Mouse (Mus musculus): ENCODE results near the gene Satb2. TPM values are rescaled to one million over a fixed set of nuclear protein-coding genes. Genes with fewer than 3 reads are reported as not detected.

Satb2 gene
- polyA plus RNA-seq, 1 experiment from 2014 or later, result 1.9 TPM

DNA sequence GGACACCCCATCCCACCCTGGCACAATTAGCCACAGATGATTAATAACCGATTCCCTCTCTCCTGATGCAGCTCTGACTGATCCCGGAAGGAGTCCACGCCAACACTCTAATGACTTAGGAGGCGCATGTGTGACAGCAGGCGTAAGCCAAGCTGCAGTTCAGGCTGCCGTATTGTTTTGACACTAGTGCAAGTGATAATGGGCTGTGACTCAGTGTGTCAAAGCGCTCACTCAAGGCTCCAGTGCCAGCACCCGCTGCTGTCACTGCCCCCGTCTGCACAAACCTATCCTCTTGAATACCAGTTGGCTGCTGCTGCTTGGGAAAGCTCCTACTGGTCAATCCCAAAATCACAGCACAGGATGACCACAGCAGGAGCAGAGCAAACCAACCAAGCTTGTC lies 49.7 kb downstream of the Satb2 start:
- no peaks in the 10 kb centered on the region for H3K4me1 ChIP-seq (replicated peaks)
- no peak for ATAC-seq (ENCODE audit: insufficient number of reproducible peaks, insufficient read depth, low FRiP score, low TSS enrichment, low read depth)
- H3K36me3 ChIP-seq, result no peaks in the 10 kb centered on the region
- peaks cover 6% of the 10 kb centered on the region; the same call in 1 of the 2 replicates for H3K27me3 ChIP-seq
- no peak overlapping the region for H3K4me2 ChIP-seq
- no peak overlapping the region for H3K4me3 ChIP-seq (replicated peaks)
- no peak overlapping the region for H3K27ac ChIP-seq
- 61% methylated on average over 9 of the region's 9 CpGs for WGBS
- H3K9me3 ChIP-seq, result no peaks in the 10 kb centered on the region
- no peak overlapping the region for H3K9ac ChIP-seq (replicated peaks)

DNA sequence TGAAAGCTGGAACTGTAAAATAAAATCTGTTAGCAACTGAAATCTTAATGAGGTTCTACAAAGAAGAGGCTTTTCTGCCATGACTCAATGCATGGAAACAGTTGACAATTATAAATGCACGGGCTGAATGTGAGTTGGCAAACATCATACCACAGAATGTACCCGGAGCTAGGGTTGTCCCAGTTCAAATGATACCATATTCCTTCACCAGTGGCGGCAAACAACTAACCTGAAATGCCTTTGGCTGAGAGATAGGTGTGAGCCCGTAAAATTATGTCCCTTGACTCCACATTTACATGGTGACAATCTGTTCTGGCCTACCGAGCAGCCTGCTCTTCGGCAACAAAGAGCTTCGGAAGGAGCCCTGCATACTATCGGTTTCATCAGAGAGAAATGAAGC lies 58.0 kb downstream of the Satb2 start:
- Histone ChIP-seq H3K27me3 (no peaks in the 10 kb centered on the region), H3K4me3 (replicated peaks) (no peak overlapping the region), H3K9ac (replicated peaks) (no peak overlapping the region), H3K36me3 (no peaks in the 10 kb centered on the region), H3K9me3 (no peaks in the 10 kb centered on the region), H3K4me2 (no peak overlapping the region), H3K4me1 (replicated peaks) (no peaks in the 10 kb centered on the region), H3K27ac (no peak overlapping the region)
- ATAC-seq (ENCODE audit: insufficient number of reproducible peaks, insufficient read depth, low FRiP score, low TSS enrichment, low read depth), result no peak
- 86% methylated on average over 8 of the region's 8 CpGs for WGBS

DNA sequence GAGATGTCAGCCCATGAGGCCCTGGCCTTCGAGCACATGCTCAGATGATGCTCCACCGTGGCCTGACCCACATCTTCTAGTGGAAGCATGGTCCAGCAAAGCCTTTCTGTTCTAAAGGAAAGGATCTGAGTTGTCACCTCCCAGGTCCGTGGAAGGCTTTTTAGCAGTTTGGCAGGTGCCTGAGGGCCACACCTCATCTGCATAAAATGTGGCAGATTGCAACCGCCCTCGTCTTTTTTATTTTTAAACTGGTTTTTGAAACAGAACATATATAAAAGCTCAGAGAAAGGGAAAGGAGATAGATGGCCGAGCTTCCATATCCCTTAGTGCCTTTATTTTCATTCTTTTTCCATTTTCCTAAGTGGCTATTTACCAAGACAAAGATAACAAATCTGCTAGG lies 64.2 kb downstream of the Satb2 start:
- Histone ChIP-seq H3K4me2 (no peak overlapping the region), H3K4me3 (replicated peaks) (no peak overlapping the region), H3K27me3 (no peaks in the 10 kb centered on the region), H3K27ac (no peak overlapping the region), H3K9ac (replicated peaks) (no peak overlapping the region), H3K4me1 (replicated peaks) (no peaks in the 10 kb centered on the region), H3K9me3 (no peaks in the 10 kb centered on the region), H3K36me3 (no peaks in the 10 kb centered on the region)
- no peak for ATAC-seq (ENCODE audit: insufficient number of reproducible peaks, insufficient read depth, low FRiP score, low TSS enrichment, low read depth)
- 88% methylated on average over 6 of the region's 6 CpGs for WGBS

DNA sequence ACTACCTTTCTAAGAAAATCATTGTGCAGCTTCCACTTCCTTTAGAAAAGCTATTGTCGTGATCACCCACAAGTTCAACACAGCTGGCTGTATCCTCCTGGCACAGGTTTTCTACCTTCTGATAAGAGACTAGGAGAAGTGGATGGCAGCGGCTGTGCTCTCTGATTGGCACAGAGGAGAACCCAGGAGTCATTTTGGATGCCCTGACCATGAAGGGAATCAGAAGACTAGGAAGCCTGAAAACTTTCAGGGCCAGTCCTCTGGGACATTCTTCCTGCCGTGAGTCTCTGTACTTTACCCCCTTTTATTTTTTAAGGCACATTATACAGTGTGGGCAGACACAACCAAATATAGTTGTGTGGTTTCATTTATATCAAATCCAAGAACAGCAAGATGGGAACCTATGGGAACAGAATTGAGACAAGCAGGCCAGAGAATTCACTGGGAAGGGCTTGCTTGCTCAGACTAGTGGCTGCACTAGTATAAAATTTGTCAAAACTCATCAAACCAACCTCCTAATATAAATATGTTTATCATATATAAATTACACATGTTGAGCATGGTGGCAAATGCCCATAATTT lies 77.7 kb downstream of the Satb2 start:
- no peaks in the 10 kb centered on the region for H3K36me3 ChIP-seq
- H3K4me3 ChIP-seq (replicated peaks), result no peak overlapping the region
- no peak overlapping the region for H3K4me2 ChIP-seq
- no peaks in the 10 kb centered on the region for H3K9me3 ChIP-seq
- no peak overlapping the region for H3K27ac ChIP-seq
- peaks cover 7% of the 10 kb centered on the region; the same call in 1 of the 2 replicates for H3K4me1 ChIP-seq (replicated peaks)
- no peak overlapping the region for H3K9ac ChIP-seq (replicated peaks)
- WGBS, result 75% methylated on average over 3 of the region's 3 CpGs
- no peaks in the 10 kb centered on the region for H3K27me3 ChIP-seq
- ATAC-seq (ENCODE audit: insufficient number of reproducible peaks, insufficient read depth, low FRiP score, low TSS enrichment, low read depth), result no peak

DNA sequence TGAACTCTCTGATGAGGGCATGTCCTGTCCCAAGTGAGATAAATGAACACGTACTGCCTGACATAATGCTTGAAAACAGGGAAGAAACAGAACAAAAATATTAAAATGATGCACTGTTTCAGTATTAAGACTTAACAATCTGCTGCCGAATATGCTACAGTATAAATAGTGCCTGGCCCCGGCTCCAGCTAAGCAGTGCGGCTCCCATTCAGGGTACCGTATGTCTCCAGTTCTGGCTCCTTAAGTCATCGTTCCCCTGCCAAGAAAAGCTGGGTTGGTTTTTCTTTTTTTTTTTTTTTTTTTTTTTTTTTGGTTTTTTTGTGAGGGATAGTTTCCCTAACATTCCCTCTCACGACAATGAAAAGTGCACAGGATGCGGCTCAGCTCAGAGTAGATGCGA lies 78.3 kb downstream of the Satb2 start:
- Histone ChIP-seq H3K4me3 (replicated peaks) (no peak overlapping the region), H3K36me3 (no peaks in the 10 kb centered on the region), H3K4me2 (no peak overlapping the region), H3K9ac (replicated peaks) (no peak overlapping the region), H3K27ac (no peak overlapping the region), H3K9me3 (no peaks in the 10 kb centered on the region), H3K27me3 (no peaks in the 10 kb centered on the region), H3K4me1 (replicated peaks) (peaks cover 7% of the 10 kb centered on the region; the same call in 1 of the 2 replicates)
- ATAC-seq (ENCODE audit: insufficient number of reproducible peaks, insufficient read depth, low FRiP score, low TSS enrichment, low read depth), result no peak
- 85% methylated on average over 9 of the region's 9 CpGs for whole genome bisulfite sequencing

DNA sequence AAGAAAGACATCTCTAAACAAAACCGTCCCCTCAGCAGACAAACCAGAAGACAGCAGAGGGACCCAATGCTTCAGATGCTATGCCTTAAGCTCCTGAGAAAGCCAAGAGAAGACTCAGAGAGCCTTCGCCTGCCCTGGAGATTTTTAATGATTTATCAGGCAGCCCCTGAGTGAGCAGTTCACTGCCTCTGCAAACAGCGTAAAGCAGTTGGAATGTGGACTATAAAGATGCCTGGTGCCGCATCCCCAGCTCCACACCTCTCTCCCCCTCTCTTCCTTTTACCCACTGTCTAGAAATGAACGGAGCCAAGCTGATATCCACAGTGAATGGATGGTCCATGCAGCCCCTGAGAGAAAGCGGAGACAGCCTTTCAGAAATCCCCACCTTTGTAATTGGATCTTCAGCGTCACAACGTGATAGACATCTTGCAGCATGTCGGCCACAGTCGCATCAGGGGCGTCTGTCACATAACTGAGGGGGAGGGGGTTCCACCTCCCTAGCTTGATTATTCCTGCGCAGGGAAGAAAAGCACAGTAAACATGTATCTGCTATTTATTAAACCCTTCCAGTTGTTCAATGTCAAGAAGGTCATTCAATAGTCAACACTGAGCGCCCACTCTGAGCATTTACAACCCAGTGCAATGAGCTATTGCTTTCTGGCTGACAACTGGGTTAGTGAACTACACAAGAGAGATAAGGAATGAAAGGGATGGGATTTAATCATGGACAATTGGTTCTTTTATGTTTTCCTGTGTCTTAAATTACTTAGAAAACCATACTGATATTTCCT lies 79.6 kb downstream of the Satb2 start:
- H3K4me2 ChIP-seq, result no peak overlapping the region
- WGBS, result 25% methylated on average over 13 of the region's 13 CpGs
- H3K9me3 ChIP-seq, result no peaks in the 10 kb centered on the region
- peaks cover 7% of the 10 kb centered on the region; the same call in 1 of the 2 replicates for H3K4me1 ChIP-seq (replicated peaks)
- no peak overlapping the region for H3K27ac ChIP-seq
- no peak overlapping the region for H3K4me3 ChIP-seq (replicated peaks)
- no peaks in the 10 kb centered on the region for H3K27me3 ChIP-seq
- no peak overlapping the region for H3K9ac ChIP-seq (replicated peaks)
- no peaks in the 10 kb centered on the region for H3K36me3 ChIP-seq
- ATAC-seq (ENCODE audit: insufficient number of reproducible peaks, insufficient read depth, low FRiP score, low TSS enrichment, low read depth), result no peak

DNA sequence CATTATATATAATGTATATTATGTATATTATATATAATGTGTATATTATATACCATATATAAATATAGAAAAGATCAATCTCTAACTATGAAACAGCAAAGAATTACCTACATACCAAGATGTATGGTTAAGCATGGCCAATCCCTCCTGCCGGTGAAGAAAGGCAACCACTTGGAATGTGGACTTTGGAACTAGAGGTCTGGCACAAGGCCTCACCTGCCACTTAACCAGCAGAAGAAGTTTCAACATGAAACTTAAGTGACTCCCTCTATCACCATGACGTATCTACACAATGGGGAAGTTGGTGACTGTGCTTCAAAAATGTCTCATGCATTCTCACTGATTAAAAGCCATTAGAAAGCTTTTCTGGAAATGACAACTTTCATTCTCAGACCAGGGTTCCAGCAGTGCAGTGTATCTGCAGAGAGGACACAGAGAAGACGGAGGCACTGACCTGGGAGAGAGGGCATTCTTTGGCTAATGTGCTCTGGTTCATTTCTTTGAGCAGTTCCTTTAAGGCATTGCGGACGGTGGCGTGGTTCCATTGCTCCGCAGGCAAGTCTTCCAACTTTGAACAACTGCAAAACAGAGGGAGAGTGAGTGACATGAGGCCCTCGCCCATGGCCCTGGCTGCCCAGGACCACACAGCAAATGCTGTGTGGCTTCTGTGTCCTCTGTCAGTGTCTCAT lies 80.8 kb downstream of the Satb2 start:
- 89% methylated on average over 8 of the region's 8 CpGs for WGBS

DNA sequence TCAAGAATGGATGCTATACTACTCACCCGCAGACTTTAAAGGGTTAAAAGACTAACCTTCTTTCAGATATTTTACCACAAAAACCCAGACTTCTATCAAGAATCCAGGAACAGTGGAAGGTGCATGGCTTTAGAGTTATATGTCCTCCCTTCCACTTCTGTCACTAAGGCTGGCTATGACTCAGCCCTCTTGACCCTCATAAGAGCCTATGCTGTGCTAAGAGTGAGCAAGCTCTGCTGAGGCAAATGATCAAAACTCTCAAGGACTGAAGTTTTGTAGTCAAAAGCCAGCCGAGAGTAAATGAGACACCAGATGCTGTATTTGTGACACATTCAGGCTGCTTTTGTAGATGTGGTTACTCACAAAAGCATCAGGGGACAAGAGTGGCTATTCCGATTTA lies 81.8 kb downstream of the Satb2 start:
- Histone ChIP-seq H3K9me3 (no peaks in the 10 kb centered on the region), H3K4me3 (replicated peaks) (no peak overlapping the region), H3K27ac (no peak overlapping the region), H3K4me1 (replicated peaks) (peaks cover 7% of the 10 kb centered on the region; the same call in 1 of the 2 replicates), H3K36me3 (no peaks in the 10 kb centered on the region), H3K9ac (replicated peaks) (no peak overlapping the region), H3K4me2 (no peak overlapping the region), H3K27me3 (no peaks in the 10 kb centered on the region)
- ATAC-seq (ENCODE audit: insufficient number of reproducible peaks, insufficient read depth, low FRiP score, low TSS enrichment, low read depth), result no peak
- WGBS, result 84% methylated on average over 3 of the region's 3 CpGs

More for the DNA sequence above, 80.8 kb downstream of the Satb2 start:
- Histone ChIP-seq H3K27me3 (no peaks in the 10 kb centered on the region), H3K4me1 (replicated peaks) (peaks cover 7% of the 10 kb centered on the region; the same call in 1 of the 2 replicates), H3K4me3 (replicated peaks) (no peak overlapping the region), H3K27ac (no peak overlapping the region), H3K9me3 (no peaks in the 10 kb centered on the region), H3K4me2 (no peak overlapping the region), H3K9ac (replicated peaks) (no peak overlapping the region), H3K36me3 (no peaks in the 10 kb centered on the region)
- no peak for ATAC-seq (ENCODE audit: insufficient number of reproducible peaks, insufficient read depth, low FRiP score, low TSS enrichment, low read depth)

DNA sequence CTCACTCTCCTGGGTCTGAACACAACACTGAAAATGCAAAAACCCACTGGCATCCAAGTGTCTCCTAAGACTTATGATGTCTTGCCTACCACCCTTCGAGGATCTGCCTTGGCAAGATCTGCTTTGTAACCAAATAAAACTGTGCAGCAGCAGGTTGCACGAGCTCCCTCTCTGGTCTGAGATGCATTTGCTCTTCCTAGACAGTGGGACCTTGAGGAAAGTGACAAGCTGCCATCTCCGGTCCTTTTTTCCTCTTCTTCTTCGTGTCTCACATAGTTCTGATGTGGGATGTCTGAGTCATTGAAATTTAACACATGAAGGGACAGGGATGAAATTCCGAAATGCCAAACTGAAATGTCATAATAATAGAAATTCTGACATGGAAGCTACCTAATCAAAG lies 85.7 kb downstream of the Satb2 start:
- Histone ChIP-seq H3K4me1 (replicated peaks) (0 out of 2 replicates have a peak, but pooled peaks cover 2% of the 10 kb centered on the region), H3K9ac (replicated peaks) (no peak overlapping the region), H3K4me3 (replicated peaks) (no peak overlapping the region), H3K9me3 (no peaks in the 10 kb centered on the region), H3K27me3 (no peaks in the 10 kb centered on the region), H3K27ac (no peak overlapping the region), H3K4me2 (no peak overlapping the region), H3K36me3 (no peaks in the 10 kb centered on the region)
- ATAC-seq (ENCODE audit: insufficient number of reproducible peaks, insufficient read depth, low FRiP score, low TSS enrichment, low read depth), result no peak
- WGBS, result 87% methylated on average over 5 of the region's 5 CpGs

DNA sequence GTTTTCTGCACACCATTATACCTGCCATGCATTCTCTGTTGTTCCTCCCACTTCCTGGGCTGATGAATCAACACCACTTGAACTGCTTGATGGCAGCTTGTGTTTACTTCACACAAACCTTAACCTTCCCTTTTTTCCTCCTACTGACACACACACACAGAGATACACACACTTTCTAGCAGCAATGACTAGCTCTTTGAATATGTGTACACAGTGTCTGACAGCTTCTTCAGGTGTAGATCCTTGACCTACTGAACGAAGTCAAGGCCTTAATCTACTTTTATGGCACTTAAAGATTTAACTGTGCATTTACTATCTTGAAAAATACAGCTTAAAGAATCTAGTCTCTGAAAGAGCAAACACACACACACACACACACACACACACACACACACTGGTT lies 89.5 kb downstream of the Satb2 start:
- Histone ChIP-seq H3K9ac (replicated peaks) (no peak overlapping the region), H3K27me3 (no peaks in the 10 kb centered on the region), H3K4me3 (replicated peaks) (no peak overlapping the region), H3K4me1 (replicated peaks) (0 out of 2 replicates have a peak, but pooled peaks cover 2% of the 10 kb centered on the region), H3K36me3 (no peaks in the 10 kb centered on the region), H3K4me2 (no peak overlapping the region), H3K27ac (no peak overlapping the region), H3K9me3 (no peaks in the 10 kb centered on the region)
- 49% methylated on average over 1 of the region's 1 CpGs for WGBS
- no peak for ATAC-seq (ENCODE audit: insufficient number of reproducible peaks, insufficient read depth, low FRiP score, low TSS enrichment, low read depth)

DNA sequence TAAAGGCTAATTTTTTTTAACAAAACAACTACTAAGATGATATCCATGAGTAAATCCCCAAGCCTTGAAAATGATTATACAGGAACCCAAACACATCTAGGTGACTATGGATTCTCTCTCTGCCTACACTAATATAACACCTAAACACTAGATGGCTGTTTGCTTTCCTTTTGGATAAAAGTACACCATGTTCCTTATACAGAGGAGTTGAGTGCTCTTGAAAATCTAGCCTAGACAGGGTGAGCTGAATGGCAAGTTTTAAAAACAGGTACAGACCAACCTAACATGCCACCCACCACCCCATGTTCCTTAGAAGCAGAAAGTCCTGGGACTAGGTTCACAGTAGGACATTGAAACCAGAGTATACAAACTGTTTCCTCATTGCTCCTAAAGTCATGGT lies 90.9 kb downstream of the Satb2 start:
- Histone ChIP-seq H3K4me3 (replicated peaks) (no peak overlapping the region), H3K9ac (replicated peaks) (no peak overlapping the region), H3K27ac (no peak overlapping the region), H3K36me3 (no peaks in the 10 kb centered on the region), H3K4me1 (replicated peaks) (0 out of 2 replicates have a peak, but pooled peaks cover 2% of the 10 kb centered on the region), H3K4me2 (no peak overlapping the region), H3K9me3 (no peaks in the 10 kb centered on the region), H3K27me3 (no peaks in the 10 kb centered on the region)
- no peak for ATAC-seq (ENCODE audit: insufficient number of reproducible peaks, insufficient read depth, low FRiP score, low TSS enrichment, low read depth)
